Mouse (Mus musculus): ENCODE data around the gene Adam30.

- TF ChIP-seq CTCF (conservative IDR thresholded peaks at IDR 0.05; ENCODE audit: insufficient read depth, insufficient read length, low read depth, low read length): no peak
- no peak for TF ChIP-seq POLR2A (IDR thresholded peaks at IDR 0.05; ENCODE audit: low read depth, low read length)
These were observed 41.1 kb upstream of the Adam30 start for GRCm38 (mm10) chr3:98119338-98119737.
